Mouse (Mus musculus) lung, adult 2 months (tissue): ENCODE results near the gene Fmo1.

Source experiments
- CTCF ChIP-seq: fragments of 200-500 bp; IDR thresholded peaks from 2 replicates; pipeline ENCODE4 v1.5.1; 2011; ENCODE audit warnings: mild to moderate bottlenecking, low read length, control low read depth; ENCODE audit not compliant: insufficient read depth
- POLR2A ChIP-seq: fragments of 200-500 bp; IDR thresholded peaks from 2 replicates; pipeline ENCODE4 v1.6.1; 2011; ENCODE audit warnings: low read depth, mild to moderate bottlenecking, control low read depth, low read length, borderline replicate concordance; ENCODE audit errors: extremely low read depth

DNA sequence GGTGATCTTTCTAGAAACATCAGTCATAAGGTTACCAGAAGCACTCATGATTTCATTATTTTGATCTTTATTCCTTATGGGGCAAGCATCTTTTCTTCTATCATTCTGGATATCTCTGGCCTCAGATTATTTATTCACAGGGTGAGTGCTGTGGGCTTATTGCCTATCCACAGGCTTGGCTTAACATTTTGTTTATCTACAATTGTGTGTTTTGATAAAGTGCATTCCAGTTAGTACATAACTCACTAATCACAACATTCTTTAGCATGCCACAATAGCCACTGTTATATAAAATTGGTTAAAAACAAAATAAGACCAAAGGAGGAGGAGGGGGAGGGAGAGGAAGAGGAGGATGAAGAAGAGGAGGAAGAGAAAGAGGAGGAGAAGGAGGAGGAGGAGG lies 45.7 kb upstream of the Fmo1 start:
- no peak for TF ChIP-seq CTCF
- TF ChIP-seq POLR2A = no peak
